Mouse (Mus musculus) embryonic facial prominence, embryonic 13.5 days (tissue): ENCODE measurements around the gene B230104I21Rik. TPM values are rescaled to one million over a fixed set of nuclear protein-coding genes. Genes with fewer than 3 reads are reported as not detected.

ENCODE experiments used
- ATAC-seq: fragments of 200-750 bp; cut with Nextera tagmentation; 2 replicates; pipeline ENCODE4 v1.8.0; 2017; ENCODE audit warnings: low read depth; ENCODE audit not compliant: insufficient number of reproducible peaks, insufficient read depth, low FRiP score, low TSS enrichment
- H3K27ac ChIP-seq: fragments of 300-500 bp; sonication (generic); 2 replicates; pipeline ENCODE4 v1.5.1; 2015; ENCODE audit warnings: moderate library complexity, mild to moderate bottlenecking, inconsistent platforms
- H3K27me3 ChIP-seq: fragments of 300-500 bp; sonication (generic); 2 replicates; pipeline ENCODE4 v1.6.1; 2015; ENCODE audit warnings: mild to moderate bottlenecking, inconsistent platforms
- H3K36me3 ChIP-seq: fragments of 300-500 bp; sonication (generic); 2 replicates; pipeline ENCODE4 v1.6.1; 2015; ENCODE audit warnings: mild to moderate bottlenecking, inconsistent platforms
- H3K4me1 ChIP-seq: fragments of 300-500 bp; sonication (generic); 2 replicates; pipeline ENCODE4 v1.6.1; 2015; ENCODE audit warnings: inconsistent platforms
- H3K4me2 ChIP-seq: fragments of 300-500 bp; sonication (generic); 2 replicates; pipeline ENCODE4 v1.6.1; 2015; ENCODE audit warnings: moderate library complexity, mild to moderate bottlenecking, inconsistent platforms
- H3K4me3 ChIP-seq: fragments of 300-500 bp; sonication (generic); 2 replicates; pipeline ENCODE4 v1.5.1; 2015; ENCODE audit warnings: mild to moderate bottlenecking, inconsistent platforms
- H3K9ac ChIP-seq: fragments of 300-500 bp; sonication (generic); 2 replicates; pipeline ENCODE4 v1.6.1; 2015; ENCODE audit warnings: mild to moderate bottlenecking, inconsistent platforms
- H3K9me3 ChIP-seq: fragments of 300-500 bp; sonication (generic); 2 replicates; pipeline ENCODE4 v1.6.1; 2016; ENCODE audit warnings: inconsistent platforms
- WGBS: fragments of 180-500 bp; shearing (Covaris S2); methylation state at CpG from one replicate; pipeline ENCODE4 v1.1.7; 2015; ENCODE audit warnings: mixed read lengths; 5-methylcytosine and 5-hydroxymethylcytosine counted together
- polyA plus RNA-seq: library from polyadenylated mRNA; unstranded; fragments of >200 nt; fragmentation: Nextera tagmentation; extraction: Ambion mirVana; gene quantifications from 2 replicates; pipeline ENCODE4 v1.2.1, GENCODE M21; 2015

Gene B230104I21Rik
- polyA plus RNA-seq, 1 experiment from 2014 or later: not detected

DNA sequence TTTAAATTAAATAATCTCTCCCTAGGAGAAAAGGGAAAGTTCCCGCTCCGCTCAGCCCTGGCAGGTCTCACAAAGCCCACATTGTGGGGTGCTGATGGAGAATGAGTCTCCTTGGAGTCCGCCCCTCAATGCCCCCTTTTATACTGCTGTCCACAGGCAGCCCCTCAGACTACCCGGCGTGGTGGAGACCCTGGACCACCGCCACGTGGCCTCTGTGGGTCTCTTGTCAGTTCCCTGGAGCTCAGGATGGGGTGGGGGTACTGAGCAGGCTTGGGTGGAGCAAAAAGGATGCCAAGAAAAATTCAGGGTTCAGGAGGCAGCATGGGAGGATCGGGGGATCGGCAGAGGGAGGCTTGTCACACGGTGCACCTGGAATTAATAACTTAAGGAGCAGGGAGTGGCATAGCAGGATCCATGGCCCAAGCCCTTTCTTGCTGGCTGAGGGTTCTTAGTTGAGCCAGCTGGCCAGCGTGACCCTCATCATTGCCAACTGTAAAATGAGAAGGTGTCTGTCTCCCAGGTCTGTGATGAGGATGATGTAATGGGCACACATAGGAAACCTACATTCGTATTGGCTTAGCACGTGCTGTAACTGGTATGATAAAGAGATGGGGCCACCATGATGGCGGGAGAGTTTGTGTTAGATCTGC, 60.9 kb downstream of the B230104I21Rik start:
- Histone ChIP-seq H3K27me3 (no peaks in the 10 kb centered on the region), H3K4me1 (peaks cover 61% of the 10 kb centered on the region), H3K36me3 (no peaks in the 10 kb centered on the region), H3K4me2 (no peak overlapping the region), H3K9ac (no peak overlapping the region), H3K4me3 (no peak overlapping the region), H3K27ac (peak overlapping the region; percentile 33), H3K9me3 (no peaks in the 10 kb centered on the region)
- ATAC-seq: peak; percentile 71
- WGBS: 58% methylated on average over 14 of the region's 14 CpGs

Other genes starting within 250 kb of the B230104I21Rik start
- gene Trp73, start 195.9 kb upstream of the B230104I21Rik start, polyA plus RNA-seq: 4.5 and 5.7 TPM in 2 replicates
- 44.1 and 44.9 TPM in 2 replicates for gene Wrap73, start 193.8 kb upstream of the B230104I21Rik start, polyA plus RNA-seq
- 129 and 140 TPM in 2 replicates for gene Tprgl, start 175.5 kb upstream of the B230104I21Rik start, polyA plus RNA-seq
- 99.7 and 104 TPM in 2 replicates for gene Megf6, start 165.4 kb upstream of the B230104I21Rik start, polyA plus RNA-seq
- gene Arhgef16, start 34.5 kb upstream of the B230104I21Rik start, polyA plus RNA-seq: 5.9 and 7.7 TPM in 2 replicates